Mouse (Mus musculus) G1E (cell line): Measurements from ENCODE around the gene Ap1s1.

Experiments used
- CTCF ChIP-seq: IDR thresholded peaks from 2 replicates; pipeline ENCODE4 v1.5.1; 2012; ENCODE audit warnings: low read depth, low read length, inconsistent platforms, mixed read lengths
- GATA1 ChIP-seq: IDR thresholded peaks from 2 replicates; pipeline ENCODE4 v1.6.1; 2012; ENCODE audit warnings: borderline replicate concordance, low read length, inconsistent platforms, mixed read lengths

GRCm38 (mm10) chr5:137000612-137001011, 45.3 kb downstream of the Ap1s1 start:
- TF ChIP-seq GATA1 (no peak), CTCF (no peak)
